Mouse (Mus musculus): ENCODE data around the gene P4ha2.

P4ha2 gene

DNA sequence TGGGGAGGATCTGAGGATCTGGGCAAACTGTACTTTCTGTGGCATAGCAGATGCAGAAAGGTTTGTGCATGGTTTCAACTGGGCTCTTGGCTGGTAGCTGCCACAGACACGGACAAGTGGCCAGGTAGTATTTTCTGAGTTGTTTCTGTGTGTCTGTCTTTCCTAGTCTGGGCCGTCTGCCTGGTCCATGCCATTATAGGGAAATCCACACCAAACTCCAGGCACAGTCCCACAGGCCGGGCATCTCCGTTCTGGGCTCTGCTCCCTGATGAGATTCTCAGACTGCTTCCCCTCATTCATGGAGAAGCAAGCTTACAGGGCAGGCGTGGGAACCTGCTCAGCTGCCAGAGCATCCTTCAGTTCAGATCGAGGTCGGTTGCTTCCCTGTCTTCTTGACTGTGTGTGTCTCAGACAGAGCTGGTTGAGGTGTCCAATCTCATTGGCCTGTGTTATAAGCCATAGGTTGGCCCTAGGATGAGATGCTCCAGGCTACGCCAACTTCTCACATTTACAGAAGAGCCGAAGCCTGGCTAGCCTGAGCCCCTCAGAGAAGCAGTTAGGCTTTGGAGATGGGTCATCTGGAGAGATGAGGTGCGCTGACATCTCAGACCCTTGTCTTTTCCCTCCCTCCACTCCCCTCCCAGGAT, at the start of gene P4ha2:
Gene P4ha2, plus strand, starts transcription at position 51 of the 647 bp plus-strand sequence.
- DNase-seq (ENCODE audit: low spot score): no peak

GRCm38 (mm10) chr11:54050205-54050604, 49.7 kb upstream of the P4ha2 start:
- no peak for DNase-seq (ENCODE audit: low spot score)

- DNase-seq (ENCODE audit: low spot score): no peak
Measured at GRCm38 (mm10) chr11:54051161-54051560, 48.7 kb upstream of the P4ha2 start.

DNA sequence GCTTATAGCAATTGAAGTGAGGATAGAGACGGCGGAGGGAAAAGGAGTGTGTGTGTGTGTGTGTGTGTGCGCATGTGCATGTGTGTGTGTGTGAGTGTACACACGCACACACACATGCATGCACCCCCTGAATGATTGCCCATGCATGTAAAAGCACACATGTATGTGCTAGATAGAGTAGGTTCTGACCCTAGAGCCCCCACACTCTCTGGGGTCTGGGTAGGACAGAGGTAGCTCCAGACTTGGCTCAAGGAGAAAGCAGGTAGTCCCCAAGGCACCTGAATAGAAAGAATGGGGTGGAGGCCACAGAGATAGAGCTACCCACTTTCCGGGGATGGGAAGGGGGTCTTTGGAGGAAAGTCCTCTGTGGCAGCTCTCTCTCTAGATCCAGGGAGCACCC, 47.8 kb upstream of the P4ha2 start:
- DNase-seq (ENCODE audit: low spot score): no peak

DNA sequence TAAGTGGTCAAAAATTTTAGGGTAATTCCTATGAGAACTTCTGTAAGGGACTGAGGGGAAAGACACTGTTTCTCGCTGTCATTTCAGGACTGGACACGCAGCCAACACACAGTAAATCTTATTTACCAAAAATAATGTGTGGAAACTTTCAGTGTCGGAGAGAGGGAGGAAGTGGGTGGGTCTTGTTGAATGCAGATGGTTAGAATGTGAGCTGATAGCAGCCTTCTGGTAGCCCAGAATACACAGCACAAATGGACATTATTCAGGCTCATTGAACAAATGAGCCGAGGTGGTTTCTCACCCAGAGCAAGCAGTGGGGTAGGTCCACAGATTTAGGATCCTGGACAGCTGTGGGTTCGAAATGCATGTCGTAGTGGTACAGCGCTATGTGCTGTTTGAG, 46.8 kb upstream of the P4ha2 start:
- no peak for DNase-seq (ENCODE audit: low spot score)

DNA sequence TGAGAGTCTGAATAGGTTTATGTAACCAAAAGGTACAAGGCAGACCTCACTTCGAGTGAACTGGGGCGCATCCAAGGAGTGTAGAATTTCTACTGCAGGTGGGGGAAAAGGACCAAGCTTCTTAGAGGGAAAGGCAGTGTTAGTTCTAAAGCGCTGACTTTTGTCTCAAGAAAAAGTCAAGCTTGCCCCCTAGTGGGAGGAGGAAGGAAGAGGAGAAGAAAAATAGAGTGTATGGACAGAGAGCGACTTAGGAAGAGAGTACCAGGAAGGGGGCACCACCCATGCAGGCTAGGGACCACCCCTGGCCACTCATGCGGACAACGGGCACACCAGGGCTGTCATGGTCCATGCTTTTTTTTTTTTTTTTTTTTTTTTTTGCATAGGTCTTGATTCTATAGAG, 45.6 kb upstream of the P4ha2 start:
- DNase-seq (ENCODE audit: low spot score): no peak

DNA sequence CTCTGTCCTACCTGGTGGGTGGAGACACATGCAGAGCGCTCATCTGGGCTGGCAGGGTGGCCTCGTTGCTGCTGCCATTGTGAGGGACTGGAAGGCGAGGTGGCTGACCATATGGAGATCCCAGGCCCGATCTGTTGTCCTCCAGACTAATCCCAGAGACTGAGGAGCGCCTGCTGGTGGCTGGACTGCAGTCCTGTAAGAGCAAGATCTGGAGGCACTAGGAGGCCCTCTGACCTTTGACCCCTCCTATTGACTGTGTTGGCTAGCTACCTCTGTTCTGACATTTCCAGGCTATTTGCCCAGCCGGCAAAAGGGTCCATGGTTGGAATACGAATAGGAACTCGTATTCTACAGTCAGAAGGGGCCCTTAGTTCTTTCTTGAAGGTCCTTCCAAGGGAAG, 43.8 kb upstream of the P4ha2 start:
- no peak for DNase-seq (ENCODE audit: low spot score)

- no peak for DNase-seq (ENCODE audit: low spot score)
Measured at GRCm38 (mm10) chr11:54057428-54057827, 42.5 kb upstream of the P4ha2 start.

DNA sequence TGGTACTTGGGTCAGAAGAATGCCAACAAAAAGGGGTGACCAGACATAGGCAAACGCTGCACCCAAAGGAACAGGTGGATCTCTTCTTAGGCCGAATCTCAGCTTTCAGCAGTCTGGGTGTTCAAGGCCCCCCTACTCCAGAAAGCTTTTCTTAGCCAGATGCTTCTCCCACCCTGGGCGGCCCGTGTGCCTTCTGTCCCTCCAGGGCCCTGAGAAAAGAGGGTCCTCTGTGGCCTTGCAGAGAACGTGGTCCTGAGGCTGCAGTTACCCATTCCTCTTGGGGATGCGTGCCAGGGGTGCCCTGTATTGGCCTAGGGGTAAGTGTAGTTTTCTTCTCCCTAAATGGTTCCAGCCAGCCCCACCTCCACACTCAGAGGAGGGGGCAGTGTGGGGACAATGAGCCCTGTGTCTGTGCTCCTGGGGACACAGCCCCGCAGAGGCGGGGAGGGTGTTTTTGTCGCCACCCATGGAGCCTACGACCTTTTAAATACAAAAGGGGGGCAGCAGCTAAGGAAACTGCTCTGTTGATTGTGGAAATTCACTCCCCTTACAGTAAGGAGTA, 41.8 kb upstream of the P4ha2 start:
- DNase-seq (ENCODE audit: low spot score): no peak

DNA sequence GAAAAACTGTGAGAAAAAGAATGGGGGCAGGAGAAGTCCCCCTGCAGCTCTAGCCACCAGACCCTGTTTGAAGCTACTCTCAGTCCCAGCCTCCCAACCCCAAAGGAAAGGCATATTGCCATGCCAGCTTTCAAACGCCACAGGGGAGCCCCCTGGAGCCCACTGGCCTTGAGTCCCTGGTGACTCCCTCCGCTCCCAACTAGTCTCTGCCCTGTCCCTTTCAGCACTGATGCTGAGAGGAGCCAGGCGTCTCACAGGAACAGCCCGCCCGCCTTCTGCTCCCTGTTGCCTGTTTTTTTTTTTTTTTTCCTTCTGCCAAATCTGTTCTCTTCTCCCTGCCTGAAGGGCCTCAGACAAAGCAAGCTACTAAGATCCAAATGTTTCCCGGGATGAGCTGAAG, 41.3 kb upstream of the P4ha2 start:
- DNase-seq (ENCODE audit: low spot score): no peak

- no peak for DNase-seq (ENCODE audit: low spot score)
Measured at GRCm38 (mm10) chr11:54059526-54059925, 40.4 kb upstream of the P4ha2 start.

- peak; percentile 56 for DNase-seq (ENCODE audit: low spot score)
Measured at GRCm38 (mm10) chr11:54060316-54060715, 39.6 kb upstream of the P4ha2 start.

GRCm38 (mm10) chr11:54062086-54062752, 37.7 kb upstream of the P4ha2 start:
- DNase-seq (ENCODE audit: low spot score): peak; percentile 70

- no peak for DNase-seq (ENCODE audit: low spot score)
Measured at GRCm38 (mm10) chr11:54062753-54063471, 37.0 kb upstream of the P4ha2 start.

DNA sequence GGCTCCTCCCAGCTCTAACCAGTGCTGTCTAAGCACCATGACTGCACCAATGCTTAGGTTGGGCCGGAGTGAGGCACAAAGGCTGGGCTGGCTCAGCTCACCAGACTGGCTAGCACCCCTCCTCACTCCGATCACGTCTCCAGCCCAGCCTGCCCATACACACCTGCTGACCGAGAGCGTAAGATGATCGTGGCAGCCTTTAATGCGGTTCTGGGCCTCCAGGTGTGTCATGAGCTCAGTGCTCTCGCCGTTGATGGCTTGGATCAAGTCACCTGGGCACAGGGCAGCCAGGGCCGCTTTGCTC, 36.5 kb upstream of the P4ha2 start:
- no peak for DNase-seq (ENCODE audit: low spot score)

DNA sequence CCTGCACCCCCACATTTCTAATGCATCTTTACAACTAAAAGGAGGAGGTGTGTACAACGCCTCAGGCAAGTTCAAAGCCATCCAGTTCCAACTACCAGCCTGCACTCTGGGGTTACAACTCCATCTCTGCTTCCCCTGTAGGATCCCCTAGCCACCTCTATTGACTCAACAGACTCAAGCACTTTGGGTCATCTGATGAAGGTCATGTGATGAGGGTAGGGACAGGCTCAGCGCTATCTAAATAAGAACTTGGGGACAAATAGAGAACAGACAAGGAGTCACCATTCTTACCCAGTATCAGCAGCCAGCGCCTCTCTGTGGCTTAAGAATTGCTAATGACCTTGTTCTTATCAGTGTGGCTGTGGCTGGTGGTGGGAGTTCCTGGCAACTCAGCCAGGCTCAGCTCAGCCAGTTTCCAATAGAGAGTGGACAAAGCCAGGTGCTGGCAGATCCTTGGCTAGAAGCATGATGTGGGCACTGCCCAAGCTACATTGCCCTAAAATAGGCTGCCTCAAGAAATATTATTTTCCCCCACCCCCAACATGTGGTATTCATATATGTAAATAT, 35.4 kb upstream of the P4ha2 start:
- peak; percentile 68 for DNase-seq (ENCODE audit: low spot score)

DNA sequence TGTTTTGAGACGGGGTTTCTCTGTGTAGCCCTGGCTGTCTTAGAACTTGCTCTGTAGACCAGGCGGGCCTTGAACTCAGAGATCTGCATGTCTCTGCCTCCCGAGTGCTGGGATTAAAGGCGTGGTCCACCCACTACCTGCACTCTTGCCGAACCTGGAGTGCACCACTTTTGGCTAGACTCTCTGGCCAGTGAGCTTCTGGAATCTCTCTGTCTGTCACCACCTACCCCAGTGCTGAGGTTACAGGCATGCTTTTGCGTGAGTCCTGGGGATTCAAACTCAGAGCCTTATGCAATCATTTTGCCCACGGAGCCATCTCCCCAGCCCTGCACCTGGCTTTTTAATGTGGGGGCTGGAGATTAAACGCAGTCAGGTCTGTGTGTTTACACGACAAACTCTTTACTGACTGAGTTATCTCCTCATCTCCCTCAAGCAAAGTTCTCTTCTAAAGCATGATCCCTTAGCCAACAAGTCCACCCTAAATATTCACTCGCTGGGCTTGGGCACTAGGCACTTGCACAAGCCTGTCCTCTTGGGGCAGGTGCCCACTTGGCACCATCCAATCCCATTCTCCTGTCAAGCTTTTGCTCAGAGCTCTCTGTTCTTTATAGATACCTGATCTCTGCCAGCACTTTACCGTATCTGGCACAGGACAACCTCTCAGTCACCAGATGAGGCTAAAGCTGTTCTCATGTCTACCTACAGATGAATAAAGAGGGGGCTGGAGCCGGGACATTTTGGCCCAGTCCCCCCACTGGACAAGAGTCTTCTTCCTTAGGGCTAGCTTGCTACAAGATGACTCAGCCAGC, 34.6 kb upstream of the P4ha2 start:
- DNase-seq (ENCODE audit: low spot score): no peak

- DNase-seq (ENCODE audit: low spot score): no peak
Measured at GRCm38 (mm10) chr11:54065915-54066178, 34.0 kb upstream of the P4ha2 start.

GRCm38 (mm10) chr11:54066400-54066799, 33.5 kb upstream of the P4ha2 start:
- no peak for DNase-seq (ENCODE audit: low spot score)

DNA sequence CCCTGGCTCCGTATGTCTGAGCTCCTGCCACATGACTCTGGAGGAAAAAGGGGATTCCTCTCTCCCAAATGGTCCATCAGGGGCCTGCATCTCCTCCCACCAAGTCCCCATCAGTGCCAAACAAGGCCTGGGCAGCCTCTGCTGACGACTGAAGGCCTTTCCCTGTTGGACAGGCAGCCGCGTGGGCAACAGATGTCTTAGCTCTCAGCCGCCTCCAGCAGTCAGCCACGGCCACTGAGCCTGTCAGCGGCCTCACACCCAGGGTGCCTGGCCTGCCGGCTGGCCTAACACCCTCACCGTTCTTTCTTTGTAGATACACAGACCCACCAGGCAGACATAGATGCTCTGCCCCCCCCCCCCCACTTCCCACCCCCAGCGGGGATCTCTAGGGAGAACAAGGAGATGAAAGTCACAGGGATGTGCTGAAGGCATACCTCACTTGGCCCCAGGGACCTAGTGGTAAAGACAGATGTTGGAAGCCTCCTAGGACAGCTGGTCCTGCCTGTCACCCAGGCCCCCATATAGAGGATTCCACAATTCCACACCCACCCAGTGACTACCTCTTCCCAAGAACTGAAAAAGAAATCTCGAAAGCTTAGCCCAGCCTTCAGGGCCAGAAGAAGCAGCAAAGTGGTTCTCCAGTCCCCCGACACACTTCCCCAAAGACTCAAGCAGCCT, 32.4 kb upstream of the P4ha2 start:
- no peak for DNase-seq (ENCODE audit: low spot score)

GRCm38 (mm10) chr11:54067996-54068519, 31.8 kb upstream of the P4ha2 start:
- DNase-seq (ENCODE audit: low spot score): no peak

Measured in ovary, adult 18-20 months (tissue).